Mouse (Mus musculus) megakaryocyte, embryonic 14.5 days (primary cell): ENCODE results near the gene Them7.

Source experiments
- FLI1 ChIP-seq: IDR thresholded peaks from 2 replicates; pipeline ENCODE4 v1.6.1; 2012; ENCODE audit warnings: low read length, inconsistent platforms, mixed read lengths
- GATA1 ChIP-seq: IDR thresholded peaks from 3 replicates; pipeline ENCODE4 v1.6.1; 2012; ENCODE audit warnings: mixed read lengths, low read length, inconsistent platforms, borderline replicate concordance

DNA sequence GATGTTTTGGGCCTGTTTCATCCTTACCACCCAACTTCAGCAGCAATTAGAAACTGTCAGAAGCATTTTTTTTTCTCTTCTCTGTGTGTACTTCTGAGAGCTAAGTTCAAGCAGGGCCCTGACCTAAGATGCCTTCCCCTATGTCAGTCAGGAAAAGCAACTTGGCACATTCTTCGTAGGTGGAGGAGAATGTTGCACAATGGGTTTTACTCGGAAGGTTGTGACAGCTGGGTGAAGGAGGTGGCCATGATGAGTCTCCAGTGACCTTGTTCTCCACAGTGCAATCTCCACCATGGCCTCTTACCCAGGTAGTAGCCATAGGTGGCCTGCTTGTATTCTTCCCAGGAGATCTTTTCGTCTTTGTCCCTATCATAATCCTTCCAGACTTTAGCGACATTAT is 170.3 kb downstream of the Them7 start:
- TF ChIP-seq GATA1 = no peak
- TF ChIP-seq FLI1 = no peak
